Mouse (Mus musculus): ENCODE measurements at regions not wholly inside any gene's neighbourhood (a gene's known extent, or its start where the extent isn't known, plus 50 kb on each side); places are given as distances from the start of the nearest gene placed in this dataset.

- TF ChIP-seq EP300 (optimal IDR thresholded peaks at IDR 0.05): no peak
- TF ChIP-seq CTCF (IDR thresholded peaks at IDR 0.05; ENCODE audit: low read depth): no peak
Observed at GRCm38 (mm10) chr2:137379816-137380215, 263.4 kb upstream of the Jag1 start.

Measured in stomach, postnatal 0 days (tissue).